Mouse (Mus musculus) splenic B cell, adult 2 months (primary cell): ENCODE results near the gene Pdia5.

Experiments
- DNase-seq: peaks from one replicate; pipeline ENCODE4 v3.0.0-alpha.2; 2011; ENCODE audit warnings: low read depth, low spot score
- H3K27me3 ChIP-seq: 2 replicates; pipeline ENCODE4 v1.6.1; 2012; ENCODE audit warnings: mild to moderate bottlenecking, low read length, moderate library complexity, mixed read lengths; ENCODE audit not compliant: control insufficient read depth, poor library complexity, insufficient read depth, severe bottlenecking
- H3K36me3 ChIP-seq: 2 replicates; pipeline ENCODE4 v1.6.1; 2012; ENCODE audit warnings: mild to moderate bottlenecking, low read length, moderate library complexity, mixed read lengths; ENCODE audit not compliant: control insufficient read depth, poor library complexity, insufficient read depth, severe bottlenecking

Pdia5 gene

GRCm38 (mm10) chr16:35470096-35470495 is 20.6 kb downstream of the Pdia5 start:
- no peak for DNase-seq
- H3K27me3 ChIP-seq, result no peaks in the 10 kb centered on the region; the same call in 1 of the 2 replicates
- H3K36me3 ChIP-seq, result no peaks in the 10 kb centered on the region

GRCm38 (mm10) chr16:35469016-35469415 is 21.7 kb downstream of the Pdia5 start:
- Histone ChIP-seq H3K27me3 (no peaks in the 10 kb centered on the region; the same call in 1 of the 2 replicates), H3K36me3 (no peaks in the 10 kb centered on the region)
- no peak for DNase-seq

GRCm38 (mm10) chr16:35467044-35467443 is 23.6 kb downstream of the Pdia5 start:
- DNase-seq, result no peak
- no peaks in the 10 kb centered on the region; the same call in 1 of the 2 replicates for H3K27me3 ChIP-seq
- no peaks in the 10 kb centered on the region for H3K36me3 ChIP-seq

GRCm38 (mm10) chr16:35465808-35466351 is 24.8 kb downstream of the Pdia5 start:
- no peaks in the 10 kb centered on the region for H3K36me3 ChIP-seq
- DNase-seq, result no peak
- H3K27me3 ChIP-seq, result no peaks in the 10 kb centered on the region; the same call in 1 of the 2 replicates

- H3K27me3 ChIP-seq, result no peaks in the 10 kb centered on the region; the same call in 1 of the 2 replicates
- no peak for DNase-seq
- no peaks in the 10 kb centered on the region for H3K36me3 ChIP-seq
Observed at GRCm38 (mm10) chr16:35464686-35465308, 25.9 kb downstream of the Pdia5 start.

GRCm38 (mm10) chr16:35463708-35464107 is 27.0 kb downstream of the Pdia5 start:
- DNase-seq, result no peak
- H3K27me3 ChIP-seq, result no peaks in the 10 kb centered on the region; the same call in 1 of the 2 replicates

GRCm38 (mm10) chr16:35462955-35463354 is 27.7 kb downstream of the Pdia5 start:
- no peaks in the 10 kb centered on the region for H3K36me3 ChIP-seq
- H3K27me3 ChIP-seq, result no peaks in the 10 kb centered on the region; the same call in 1 of the 2 replicates
- DNase-seq, result no peak

More at GRCm38 (mm10) chr16:35463708-35464107, 27.0 kb downstream of the Pdia5 start:
- H3K36me3 ChIP-seq, result no peaks in the 10 kb centered on the region

- H3K36me3 ChIP-seq, result no peaks in the 10 kb centered on the region
- H3K27me3 ChIP-seq, result no peaks in the 10 kb centered on the region
- no peak for DNase-seq
Observed at GRCm38 (mm10) chr16:35459584-35459983, 31.1 kb downstream of the Pdia5 start.

- Histone ChIP-seq H3K27me3 (no peaks in the 10 kb centered on the region), H3K36me3 (no peaks in the 10 kb centered on the region)
Observed at GRCm38 (mm10) chr16:35458297-35458696, 32.4 kb downstream of the Pdia5 start.

GRCm38 (mm10) chr16:35457488-35457887 is 33.2 kb downstream of the Pdia5 start:
- Histone ChIP-seq H3K36me3 (no peaks in the 10 kb centered on the region), H3K27me3 (no peaks in the 10 kb centered on the region)
- DNase-seq, result no peak

More at GRCm38 (mm10) chr16:35458297-35458696, 32.4 kb downstream of the Pdia5 start:
- no peak for DNase-seq

- H3K36me3 ChIP-seq, result no peaks in the 10 kb centered on the region
- no peak for DNase-seq
Observed at GRCm38 (mm10) chr16:35457011-35457419, 33.7 kb downstream of the Pdia5 start.

GRCm38 (mm10) chr16:35456305-35456704 is 34.4 kb downstream of the Pdia5 start:
- H3K27me3 ChIP-seq, result no peaks in the 10 kb centered on the region
- H3K36me3 ChIP-seq, result no peaks in the 10 kb centered on the region
- DNase-seq, result no peak

More at GRCm38 (mm10) chr16:35457011-35457419, 33.7 kb downstream of the Pdia5 start:
- no peaks in the 10 kb centered on the region for H3K27me3 ChIP-seq

- H3K36me3 ChIP-seq, result no peaks in the 10 kb centered on the region
- no peaks in the 10 kb centered on the region for H3K27me3 ChIP-seq
- no peak for DNase-seq
Observed at GRCm38 (mm10) chr16:35455822-35456221, 34.9 kb downstream of the Pdia5 start.

GRCm38 (mm10) chr16:35450018-35450630 is 40.5 kb downstream of the Pdia5 start:
- DNase-seq, result no peak
- H3K27me3 ChIP-seq, result no peaks in the 10 kb centered on the region

GRCm38 (mm10) chr16:35442026-35442415 is 48.7 kb downstream of the Pdia5 start:
- Histone ChIP-seq H3K36me3 (no peaks in the 10 kb centered on the region), H3K27me3 (no peaks in the 10 kb centered on the region)
- no peak for DNase-seq

More at GRCm38 (mm10) chr16:35450018-35450630, 40.5 kb downstream of the Pdia5 start:
- H3K36me3 ChIP-seq, result no peaks in the 10 kb centered on the region
